Mouse (Mus musculus) cerebellum, postnatal 10 days (tissue): ENCODE results near the gene Mblac1.
"Not testable (repeated sequence)": the region's sequence is repeated elsewhere in the genome, so short reads cannot be mapped to it uniquely, and the experiment has no call there.

Experiments
- DNase-seq, 2 experiments: peaks; one replicate each; pipeline ENCODE4 v3.0.0; 2021; ENCODE audit warnings: mixed read lengths in 2 of 2

Mblac1 gene

DNA sequence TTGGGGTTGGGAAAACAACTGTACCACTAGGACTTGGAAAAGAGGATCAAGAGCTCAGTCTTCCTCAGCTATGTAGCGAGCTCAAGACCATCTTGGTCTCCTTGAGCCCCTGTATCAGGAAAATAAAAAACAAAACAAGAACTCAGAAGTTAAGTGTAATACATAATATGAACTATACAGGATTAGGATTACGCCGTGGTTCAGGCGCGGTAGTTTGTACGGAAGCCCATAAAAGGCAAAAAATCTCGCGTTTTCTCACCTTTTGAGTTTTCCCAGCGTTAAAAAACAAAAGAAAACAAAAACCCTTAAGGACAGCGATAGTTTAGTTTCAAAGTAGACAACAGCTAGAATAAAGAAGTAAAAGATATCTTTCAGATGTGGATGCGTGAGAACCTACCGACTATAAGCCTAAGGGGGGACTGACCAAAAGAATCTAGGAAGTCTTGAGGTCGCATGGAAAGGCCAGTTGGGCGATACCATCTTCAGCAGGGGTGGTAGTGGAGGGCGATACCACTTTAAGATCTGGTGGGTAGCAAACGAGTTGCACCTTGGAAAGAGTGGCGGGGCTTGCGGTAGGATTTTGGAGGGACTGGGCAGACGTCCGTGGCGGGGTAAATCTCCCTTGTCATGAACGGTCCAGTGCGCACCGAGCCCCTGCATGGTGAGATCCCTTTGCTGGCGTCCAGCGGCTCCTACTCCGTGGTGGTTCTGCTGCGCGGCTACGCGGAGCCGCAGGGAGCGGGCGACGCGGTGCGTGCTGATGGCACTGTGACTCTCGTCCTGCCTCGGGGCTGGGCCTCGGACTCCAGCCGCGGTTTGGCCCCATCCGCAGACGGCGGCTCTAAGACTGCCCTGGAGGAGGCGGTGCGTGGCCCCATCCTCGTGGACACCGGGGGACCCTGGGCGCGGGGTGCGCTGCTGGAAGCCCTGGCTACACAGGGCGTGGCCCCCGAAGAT lies at the start of gene Mblac1:
Mblac1 (plus strand) TSS at position 544 of the 957 bp plus-strand sequence.
- peak; percentile 91 to 92 for DNase-seq

DNA sequence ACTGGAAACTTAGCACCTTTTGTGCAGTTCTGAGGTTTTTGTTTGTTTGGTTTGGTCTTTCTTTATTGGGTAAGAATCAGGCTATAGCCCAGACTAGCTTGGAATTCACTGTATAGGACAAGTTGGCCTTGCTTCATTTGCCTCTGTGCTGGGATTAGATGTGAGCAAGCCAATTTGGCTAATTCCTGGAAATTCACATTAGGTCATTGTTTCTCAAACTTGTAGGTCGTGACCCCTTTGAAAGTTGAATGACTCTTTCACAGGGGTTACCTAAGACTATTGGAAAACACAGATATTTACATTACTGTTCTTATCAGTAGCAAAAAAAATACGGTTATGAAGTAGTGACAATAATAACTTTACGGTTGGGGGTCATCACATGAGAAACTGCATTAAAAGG lies 39.7 kb upstream of the Mblac1 start:
- DNase-seq, result no peak

DNA sequence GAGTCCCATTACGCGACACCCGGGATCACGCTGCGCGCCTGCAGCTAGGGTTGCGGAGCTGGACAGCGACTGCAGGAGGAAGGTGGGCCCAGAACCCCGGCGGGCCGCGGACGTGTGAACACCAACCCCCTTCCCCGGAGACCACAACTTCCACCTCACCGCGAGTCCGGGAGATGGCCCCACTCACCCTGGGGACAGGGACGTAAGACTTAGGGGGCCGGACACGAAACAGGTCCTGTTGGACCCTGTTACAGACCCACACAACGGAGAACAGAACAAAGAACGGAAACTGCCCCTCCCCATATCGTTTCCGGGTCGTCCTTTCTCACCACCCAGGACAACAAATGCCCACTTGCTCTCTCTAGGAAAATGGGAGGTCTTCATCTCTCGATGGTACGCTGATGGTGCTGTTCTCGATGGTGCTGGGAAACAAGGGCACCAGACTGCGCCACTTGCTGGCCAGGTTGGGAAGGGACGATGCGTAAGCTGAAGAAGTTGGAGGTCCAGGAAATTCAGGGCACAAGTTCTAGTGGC lies 38.6 kb upstream of the Mblac1 start, which contains the start of gene Zfp113:
Zfp113 (minus strand) TSS at position 302 of the 534 bp plus-strand sequence.
- peak; percentile 90 to 93 for DNase-seq

DNA sequence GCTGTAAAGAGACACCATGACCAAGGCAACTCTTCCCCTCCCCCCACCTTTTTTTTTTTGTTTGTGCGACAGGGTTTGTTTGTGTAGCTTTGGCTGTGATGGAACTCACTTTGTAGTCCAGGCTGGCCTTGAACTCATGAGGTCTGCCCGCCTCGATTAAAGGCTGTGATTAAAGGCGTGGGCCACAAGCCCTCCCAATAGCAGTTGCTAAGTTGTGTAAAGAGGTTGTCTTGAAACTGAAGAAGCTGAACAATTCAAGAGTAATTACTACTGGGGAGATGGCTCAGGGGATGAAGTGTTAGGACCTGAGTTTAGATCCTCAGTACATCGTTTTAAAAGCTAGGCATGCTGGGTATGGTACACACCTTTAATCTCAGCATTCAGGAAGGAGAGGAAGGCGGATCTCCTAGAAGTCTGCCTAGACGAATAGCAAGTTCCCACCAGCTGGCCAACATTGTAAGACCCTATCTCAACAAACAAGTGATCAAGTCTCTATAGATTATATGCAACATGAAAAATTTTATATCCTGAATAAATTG lies 33.8 kb upstream of the Mblac1 start:
- no peak for DNase-seq

DNA sequence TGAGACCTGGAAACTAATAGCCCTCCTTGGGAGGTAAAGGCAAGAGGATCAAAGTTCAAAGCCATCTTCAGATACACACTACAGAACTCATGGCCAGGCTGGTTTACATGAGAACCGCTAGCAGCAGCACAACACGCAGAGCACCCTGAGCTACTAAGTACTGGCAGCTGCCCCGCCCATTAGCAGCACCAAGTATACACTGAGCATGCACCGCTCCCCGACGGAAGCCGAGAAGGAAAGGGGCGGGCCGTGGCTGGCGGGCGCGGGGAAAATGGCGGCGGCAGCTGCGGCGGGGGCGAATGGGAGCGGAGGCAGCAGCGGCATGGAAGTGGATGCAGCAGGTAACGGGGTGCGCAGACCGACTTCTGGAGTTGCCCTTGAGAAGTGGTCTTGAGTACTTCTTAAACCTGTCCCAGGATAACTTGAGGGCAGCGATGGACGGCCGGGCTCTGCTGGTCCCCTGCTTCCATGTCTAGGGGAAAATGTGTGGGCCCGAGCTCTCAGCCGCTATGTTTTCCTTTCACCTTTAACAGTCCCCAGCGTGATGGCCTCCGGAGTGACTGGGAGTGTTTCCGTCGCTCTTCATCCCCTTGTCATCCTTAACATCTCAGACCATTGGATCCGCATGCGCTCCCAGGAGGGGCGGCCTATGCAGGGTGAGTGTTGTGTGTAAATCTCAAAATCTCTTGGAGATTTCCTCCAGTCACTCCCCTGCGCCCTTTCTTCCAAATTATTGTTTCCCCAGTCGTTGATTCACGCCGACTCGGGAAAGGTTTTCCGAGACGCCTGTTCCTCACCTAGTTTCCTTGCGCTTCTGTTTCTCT lies 33.1 kb upstream of the Mblac1 start, which contains the start of gene Cops6:
Cops6 (plus strand) TSS at position 230 of the 824 bp plus-strand sequence.
- peak; percentile 97 to 98 for DNase-seq

DNA sequence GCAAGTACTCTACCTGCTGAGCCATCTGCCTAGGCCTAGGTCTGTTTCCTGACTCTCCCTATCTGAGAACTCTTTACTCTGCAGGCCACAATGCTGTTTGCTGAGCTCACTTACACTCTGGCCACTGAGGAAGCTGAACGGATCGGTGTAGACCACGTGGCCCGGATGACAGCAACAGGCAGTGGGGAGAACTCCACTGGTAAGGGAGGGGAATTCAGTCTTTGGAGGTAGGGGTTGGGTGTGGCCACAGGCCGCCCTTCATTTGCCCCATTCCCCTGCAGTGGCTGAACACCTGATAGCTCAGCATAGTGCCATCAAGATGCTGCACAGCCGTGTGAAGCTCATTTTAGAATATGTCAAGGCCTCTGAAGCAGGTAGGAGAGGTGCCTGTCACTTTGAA lies 31.1 kb upstream of the Mblac1 start:
- no peak for DNase-seq

DNA sequence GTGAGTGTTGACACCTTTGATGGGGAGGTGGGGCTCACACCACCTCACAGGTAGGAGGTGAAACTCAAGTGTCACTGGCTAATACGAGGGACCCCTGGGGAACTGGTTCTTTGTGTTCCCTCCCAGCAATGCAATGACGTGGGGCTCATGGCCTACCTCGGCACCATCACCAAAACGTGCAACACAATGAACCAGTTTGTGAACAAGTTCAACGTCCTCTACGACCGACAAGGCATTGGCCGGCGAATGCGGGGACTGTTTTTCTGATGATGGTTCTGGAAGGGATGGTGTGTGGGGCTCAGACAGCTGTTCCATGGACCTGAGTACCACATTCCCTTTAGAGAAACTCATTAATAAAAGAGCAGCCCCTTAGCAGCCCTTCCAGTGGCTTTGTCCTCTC lies 30.5 kb upstream of the Mblac1 start:
- no peak for DNase-seq

DNA sequence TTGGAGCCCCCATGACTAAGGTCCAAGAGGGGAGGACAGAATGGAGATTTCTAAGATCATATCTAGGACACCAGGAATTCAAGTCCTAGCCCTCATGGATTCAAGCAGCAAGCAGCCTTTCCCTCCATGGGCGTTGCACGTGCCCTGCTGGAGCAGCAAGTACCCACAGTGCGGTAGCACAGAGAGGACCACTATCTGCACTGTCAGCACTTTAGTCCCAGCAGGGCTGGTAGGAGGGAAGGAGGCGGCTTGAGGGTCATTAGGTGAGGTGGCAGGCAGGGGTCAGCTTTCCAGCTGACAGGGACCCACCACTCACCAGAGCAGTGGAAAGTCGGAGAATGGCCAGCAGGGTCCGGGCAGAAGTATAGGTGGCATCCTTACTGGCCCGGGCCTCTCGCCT lies 28.5 kb upstream of the Mblac1 start:
- no peak for DNase-seq

DNA sequence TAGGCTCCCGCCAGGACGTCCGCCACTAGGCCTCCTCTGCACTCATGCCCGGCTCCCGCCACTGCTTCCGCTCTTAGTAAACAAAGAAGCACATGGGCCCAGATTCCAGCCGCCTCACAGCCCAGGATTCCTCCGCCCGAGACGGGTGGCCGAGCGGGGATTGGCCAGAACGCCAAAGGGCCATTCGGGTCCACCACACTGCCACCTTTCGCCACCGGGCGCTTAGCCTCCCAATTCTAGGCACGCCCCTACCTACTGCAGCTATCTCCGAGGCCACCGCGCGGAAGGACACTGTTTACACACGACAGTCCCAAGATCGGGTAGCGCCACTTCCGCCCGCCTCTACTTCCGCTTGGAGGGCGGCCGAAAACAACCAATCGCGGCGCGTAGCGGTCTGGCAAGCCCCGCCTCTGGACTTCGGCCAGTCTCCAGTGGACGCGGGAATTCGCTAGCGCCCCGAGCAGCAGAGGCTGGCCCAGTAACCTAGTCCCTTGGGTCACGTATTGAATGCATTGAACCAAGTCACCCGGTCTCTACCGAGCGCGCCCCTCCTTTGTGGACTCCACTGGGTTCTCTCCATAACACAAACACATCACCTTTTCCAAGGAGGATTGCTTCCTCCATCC lies 23.1 kb upstream of the Mblac1 start:
- DNase-seq, result peak; percentile 99

DNA sequence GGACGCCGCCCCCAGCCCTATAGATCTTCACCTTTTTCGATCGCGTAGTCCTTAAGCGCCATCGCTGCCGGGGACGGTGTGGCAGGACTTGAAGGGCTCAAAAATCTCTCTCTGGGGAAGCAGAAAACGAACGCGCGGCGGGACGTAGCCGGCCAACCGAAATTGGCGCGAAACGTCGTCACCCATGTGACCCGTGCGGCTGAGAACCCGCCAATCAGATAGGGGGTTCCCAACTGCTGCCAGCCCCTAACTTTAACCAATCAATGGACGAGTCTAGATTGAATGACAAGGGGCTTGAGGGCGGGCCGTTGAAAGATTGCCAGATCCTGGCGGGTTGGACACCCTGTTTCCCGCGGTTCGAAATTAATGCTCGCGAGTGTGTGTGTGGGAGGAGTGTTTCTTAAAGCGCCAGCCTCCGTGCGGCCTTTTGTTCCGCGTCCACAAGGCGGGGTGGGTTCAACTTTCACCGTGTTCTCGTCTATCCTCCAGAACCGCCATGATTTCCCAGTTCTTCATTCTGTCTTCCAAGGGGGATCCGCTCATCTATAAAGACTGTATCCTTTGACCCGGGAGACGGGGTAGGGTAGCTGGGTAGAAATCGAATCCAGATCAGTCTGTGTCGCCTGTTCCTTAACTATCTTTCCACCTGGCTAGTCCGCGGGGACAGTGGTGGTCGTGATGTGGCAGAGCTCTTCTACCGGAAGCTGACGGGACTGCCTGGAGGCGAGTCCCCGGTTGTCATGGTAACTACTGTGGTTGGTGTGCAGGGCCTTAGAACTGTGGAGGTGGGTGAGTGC lies 22.2 kb upstream of the Mblac1 start, which contains the start of the genes Ap4m1 and Mcm7:
Ap4m1 (plus strand) TSS at position 308 of the 797 bp plus-strand sequence.
Mcm7 (minus strand) TSS at position 728 of the 797 bp plus-strand sequence.
- peak; percentile 99 for DNase-seq

DNA sequence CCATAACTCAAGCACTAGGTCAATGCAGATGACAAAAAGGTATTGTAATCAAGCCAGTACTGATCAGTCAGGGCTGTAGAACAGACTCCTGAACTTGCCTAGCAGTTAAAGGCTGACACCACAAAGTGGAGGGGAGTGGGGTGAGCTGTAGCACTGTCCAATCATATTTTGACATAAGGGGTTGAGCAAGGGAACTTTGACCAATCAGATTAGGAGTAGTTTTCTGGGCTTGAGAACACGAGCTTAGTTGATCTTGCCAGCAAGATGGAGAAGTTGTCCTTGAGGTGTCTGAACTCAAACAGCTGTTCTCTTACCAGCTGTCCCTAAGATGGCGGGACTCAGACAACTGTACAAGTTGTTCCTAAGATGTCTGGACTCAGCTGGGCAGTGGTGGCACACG lies 20.9 kb upstream of the Mblac1 start:
- DNase-seq, result no peak

DNA sequence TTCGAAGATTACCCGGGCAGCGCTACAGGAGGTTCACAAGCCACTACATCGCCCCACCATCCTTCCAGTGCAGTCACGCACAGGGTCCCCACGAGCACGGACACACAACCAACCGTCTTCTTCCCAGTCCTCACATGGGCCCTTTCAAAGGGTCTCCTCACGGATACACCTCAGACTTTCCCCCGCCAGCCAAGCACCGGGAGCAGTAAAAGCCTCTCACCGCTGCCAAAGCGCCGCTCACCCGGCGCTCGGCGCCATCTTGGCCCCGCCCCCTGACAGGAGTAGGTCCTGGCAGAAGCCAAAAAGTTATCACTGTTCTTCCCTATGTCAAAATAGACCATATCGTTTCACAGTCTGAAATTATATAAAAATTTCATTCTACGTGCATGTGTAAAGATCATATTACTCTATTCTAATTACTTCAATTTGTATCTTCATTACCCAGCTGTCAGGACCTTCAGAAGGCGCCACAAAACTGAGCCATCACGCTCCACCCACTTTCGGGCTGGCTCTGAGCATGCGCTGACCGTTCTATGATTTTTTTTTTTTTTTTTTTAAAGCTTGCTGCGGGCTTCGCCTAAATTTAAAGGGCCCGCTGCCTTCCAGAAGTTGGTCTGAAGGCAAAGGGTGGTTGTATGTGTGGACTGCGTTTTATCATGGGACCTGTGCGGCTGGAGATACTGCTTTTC lies 7.0 kb upstream of the Mblac1 start, which contains the start of the genes Taf6 and Cnpy4:
Taf6 (minus strand) TSS at position 502 of the 689 bp plus-strand sequence.
Cnpy4 (plus strand) TSS at position 536 of the 689 bp plus-strand sequence.
- peak; percentile 92 for DNase-seq

DNA sequence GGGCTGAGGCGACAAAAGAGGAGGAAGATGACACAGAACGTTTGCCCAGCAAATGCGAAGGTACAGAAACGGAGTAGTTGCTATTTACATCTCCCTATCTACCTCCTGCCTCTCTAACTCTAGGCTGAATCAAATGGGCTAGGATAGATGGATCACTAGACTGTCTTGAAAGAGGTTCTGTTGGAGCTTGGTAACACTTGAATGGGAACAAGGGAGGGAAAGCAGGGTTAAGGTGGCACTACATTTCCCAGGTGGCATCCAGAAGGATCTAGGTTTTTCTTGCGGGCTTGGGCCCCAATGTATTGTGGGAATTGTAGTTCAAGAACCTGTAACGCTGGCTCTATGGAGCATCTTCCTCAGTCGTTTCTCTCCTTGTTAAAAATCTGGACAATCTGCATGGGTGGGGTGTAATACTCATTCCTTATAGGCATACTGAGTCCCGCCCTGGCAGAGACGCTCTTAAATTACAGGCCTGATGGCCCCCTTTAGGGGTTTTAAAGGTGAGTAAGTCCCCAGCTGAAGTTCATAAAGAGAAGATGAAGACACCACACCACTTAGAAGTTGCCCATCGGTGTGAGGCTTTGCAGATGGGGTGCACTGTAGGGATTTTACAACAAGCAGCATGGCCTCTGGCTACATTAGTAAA lies 6.3 kb upstream of the Mblac1 start:
- DNase-seq, result peak; percentile 82 to 85

DNA sequence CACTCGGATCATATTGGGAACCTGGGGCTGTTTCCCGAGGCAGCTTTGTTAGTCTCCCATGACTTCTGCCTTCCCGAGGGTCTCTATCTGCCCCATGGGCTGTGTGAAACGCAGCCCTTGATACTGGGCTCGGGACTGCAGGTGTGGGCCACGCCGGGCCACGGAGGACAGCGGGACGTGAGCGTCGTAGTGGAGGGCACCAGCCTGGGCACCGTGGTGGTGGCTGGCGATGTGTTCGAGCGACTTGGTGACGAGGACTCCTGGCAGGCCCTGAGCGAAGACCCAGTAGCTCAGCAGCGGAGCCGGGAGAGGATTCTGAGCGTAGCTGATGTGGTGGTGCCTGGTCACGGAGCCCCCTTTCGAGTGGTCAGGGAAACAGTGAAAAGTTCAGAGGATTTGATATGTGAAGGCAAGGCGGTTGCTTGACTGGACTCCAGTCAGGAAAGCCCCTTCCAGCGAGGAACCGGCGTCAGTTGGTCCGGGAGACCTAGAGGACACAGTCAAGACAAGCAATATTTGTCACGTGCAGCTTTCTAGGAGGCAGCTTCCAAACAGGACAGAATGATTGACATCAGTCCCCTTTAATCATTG lies 736 bp downstream of the Mblac1 start:
- DNase-seq, result peak; percentile 70 to 72

DNA sequence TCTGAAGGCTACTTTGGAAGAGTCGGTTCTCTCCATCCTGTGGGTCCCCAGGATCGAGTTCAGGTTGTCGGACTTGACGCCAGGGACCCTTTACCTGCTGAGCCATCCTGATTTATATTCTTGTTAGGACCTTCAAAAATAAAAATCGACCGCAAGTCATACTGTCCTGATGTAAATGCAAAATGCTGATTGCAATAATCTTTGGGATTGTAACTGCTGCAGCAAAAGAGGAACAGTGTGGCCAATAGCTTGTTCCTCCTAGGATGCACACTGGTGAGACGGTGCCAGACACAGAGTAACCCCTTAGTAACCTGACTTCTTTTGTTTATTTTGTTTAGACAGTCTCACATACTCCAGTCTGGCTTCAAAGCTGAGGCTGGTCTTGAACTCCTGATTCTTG lies 1.3 kb downstream of the Mblac1 start:
- no peak for DNase-seq

DNA sequence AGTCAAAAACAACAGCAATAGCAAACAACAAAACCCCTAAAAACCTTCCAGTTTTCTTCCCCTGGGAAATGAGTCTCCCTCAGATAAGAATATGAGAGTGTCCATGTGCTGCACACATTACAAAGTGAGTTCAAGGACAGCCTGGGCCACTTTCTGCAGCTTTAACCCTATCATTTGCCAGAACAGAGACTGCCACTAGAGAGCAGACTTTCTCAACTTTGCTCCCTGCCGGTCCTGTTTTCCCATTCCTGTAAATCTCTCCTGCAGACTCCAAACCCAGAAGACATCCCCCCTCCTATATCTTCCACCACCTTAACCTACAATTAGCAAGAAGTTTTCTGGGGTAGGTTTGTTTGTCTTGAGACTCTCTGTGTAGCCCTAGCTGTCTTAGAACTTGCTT lies 5.5 kb downstream of the Mblac1 start:
- DNase-seq, result peak; percentile 49 to 62

DNA sequence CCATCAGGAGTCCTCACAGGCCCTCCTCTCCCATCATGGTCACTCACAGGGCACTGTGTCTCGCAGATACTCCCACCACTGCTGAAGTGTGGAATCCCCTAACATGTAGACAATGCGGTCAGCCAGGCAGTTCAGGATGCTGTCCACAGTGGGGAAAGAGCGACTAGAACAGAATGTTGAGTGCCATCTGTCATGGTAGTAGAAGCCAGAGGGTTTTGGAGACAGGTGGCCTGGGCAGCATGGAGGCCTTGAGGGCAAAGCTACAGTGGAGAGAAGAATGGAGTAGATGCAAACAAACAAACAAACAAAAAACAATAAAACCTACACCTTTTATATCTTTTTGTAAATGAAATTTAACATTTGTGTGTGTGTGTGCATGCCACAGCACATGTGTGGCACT lies 8.0 kb downstream of the Mblac1 start:
- DNase-seq, result peak; percentile 54 to 61

DNA sequence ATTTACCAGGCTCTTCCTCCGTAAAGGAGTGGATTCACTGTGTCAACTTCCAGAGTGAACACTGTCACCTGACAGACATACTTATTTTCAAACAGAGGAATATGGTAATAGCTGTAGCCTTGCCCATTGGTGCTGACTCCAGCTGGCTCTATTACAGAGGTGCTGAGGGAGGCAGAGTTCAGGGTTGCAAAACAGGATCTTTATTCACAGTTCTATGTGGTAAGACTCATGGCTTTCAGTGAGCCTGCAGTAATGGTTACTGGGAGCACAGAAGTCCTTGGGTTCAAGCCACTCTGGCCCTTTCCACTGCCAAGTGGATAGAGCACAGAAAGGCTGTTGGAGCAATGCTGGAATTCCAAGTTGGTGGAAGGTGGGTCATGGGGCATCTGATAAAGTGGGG lies 13.1 kb downstream of the Mblac1 start:
- no peak for DNase-seq

DNA sequence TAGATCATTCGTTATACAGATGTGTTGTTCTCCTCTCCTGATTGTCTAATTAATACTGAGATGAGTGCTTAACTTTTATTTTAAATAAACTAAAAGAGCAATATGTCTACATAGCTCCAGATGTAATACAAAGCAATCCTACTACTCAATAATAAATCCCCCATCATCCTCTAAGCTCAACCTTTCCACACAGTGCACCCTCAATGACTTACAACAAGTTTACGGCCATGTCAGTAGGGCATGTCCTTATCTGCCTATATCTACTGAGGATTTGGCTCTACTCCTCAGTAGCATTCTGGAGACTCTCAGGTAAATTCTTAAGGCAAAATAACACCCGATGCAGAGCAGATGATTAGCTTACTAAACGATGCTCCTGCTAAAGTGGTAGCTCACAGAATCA lies 13.8 kb downstream of the Mblac1 start:
- DNase-seq, result no peak

DNA sequence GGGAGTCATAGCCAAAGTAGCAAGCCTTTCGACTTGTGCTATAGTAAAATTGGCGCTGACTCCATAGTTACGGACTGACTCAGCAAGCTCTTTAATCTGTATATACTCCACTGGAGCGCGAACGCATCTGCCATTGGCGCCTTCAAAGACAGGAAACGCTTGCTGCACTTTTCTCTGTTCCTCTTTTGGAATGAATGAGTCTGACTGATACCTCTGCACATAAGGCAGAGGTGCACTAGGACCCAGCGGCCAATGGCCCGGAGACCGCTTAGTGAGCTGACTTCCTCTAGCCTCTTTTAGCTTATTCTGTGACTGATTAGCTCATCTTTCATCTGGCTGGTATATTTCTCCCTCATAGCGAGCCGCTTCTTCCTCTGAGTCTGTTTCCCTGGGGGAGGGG lies 22.5 kb downstream of the Mblac1 start:
- DNase-seq, result not testable (repeated sequence)
